In genomic region chr8:91818784-91819183, GRCm38 (mm10) we compare ENCODE assay signal across 16 mouse cellular contexts. TPM values are rescaled to one million over a fixed set of nuclear protein-coding genes. Genes with fewer than 3 reads are reported as not detected.
DNase-seq lines count a peak whose midpoint lies in the region; ATAC-seq lines count a peak whose summit lies in the region.
"Had no signal": no experiment of that assay in that cellular context is flagged by ENCODE, and none has a peak within 500 bp of the region (broad histone marks: within the 10 kb centered on the region; RNA-seq: fewer than 3 reads in every experiment).

No protein-coding gene starts in this region.

- H3K9ac ChIP-seq in heart, embryonic 12.5 days, result no peak overlapping the region
- H3K9ac ChIP-seq in heart, embryonic 11.5 days (ENCODE audit: low read depth, low read length), result no peak overlapping the region
- no peak overlapping the region for H3K9ac ChIP-seq in kidney, embryonic 15.5 days
- H3K9ac ChIP-seq: stomach, embryonic 15.5 days had no signal

- no peak overlapping the region for H3K4me3 ChIP-seq in heart, embryonic 12.5 days
- no peak overlapping the region for H3K4me3 ChIP-seq in heart, embryonic 11.5 days (ENCODE audit: low read depth, low read length)
- no peak overlapping the region for H3K4me3 ChIP-seq in kidney, embryonic 15.5 days (replicated peaks)
- H3K4me3 ChIP-seq: heart, adult 2 months; stomach, embryonic 15.5 days had no signal

- H3K4me2 ChIP-seq in heart, embryonic 12.5 days, result no peak overlapping the region
- no peak overlapping the region for H3K4me2 ChIP-seq in heart, embryonic 11.5 days
- H3K4me2 ChIP-seq in kidney, embryonic 15.5 days, result no peak overlapping the region
- H3K4me2 ChIP-seq: stomach, embryonic 15.5 days had no signal

- H3K27ac ChIP-seq in heart, embryonic 12.5 days (ENCODE audit: poor library complexity, severe bottlenecking), result no peak overlapping the region
- H3K27ac ChIP-seq in heart, embryonic 11.5 days (ENCODE audit: low read depth, low read length), result no peak overlapping the region
- H3K27ac ChIP-seq in kidney, embryonic 15.5 days, result peak overlapping the region; percentile 56
- H3K27ac ChIP-seq: heart, adult 2 months; stomach, embryonic 15.5 days had no signal

- peak; percentile 28 to 50 for DNase-seq in adrenal gland, adult 18-20 months (ENCODE audit: low spot score in 2 of 2)
- peak; percentile 82 for DNase-seq in embryo, embryonic 10 days (ENCODE audit: low spot score)
- DNase-seq in left cerebral cortex, adult 9 months (ENCODE audit: low spot score in 2 of 2), result no peak
- DNase-seq in right cerebral cortex, postnatal 10 days (ENCODE audit: low spot score in 2 of 2), result no peak
- DNase-seq: B cell, adult 2 months; cerebellum, postnatal 25 days; heart, adult 2 months; thymus, postnatal 4 days had no signal

- no peaks in the 10 kb centered on the region for H3K9me3 ChIP-seq in heart, embryonic 12.5 days (replicated peaks)
- H3K9me3 ChIP-seq in heart, embryonic 11.5 days (replicated peaks; ENCODE audit: control insufficient read depth, low read length), result no peaks in the 10 kb centered on the region
- H3K9me3 ChIP-seq in kidney, embryonic 15.5 days (replicated peaks), result no peaks in the 10 kb centered on the region
- H3K9me3 ChIP-seq: stomach, embryonic 15.5 days had no signal

- peaks cover 7% of the 10 kb centered on the region; the same call in 1 of the 2 replicates for H3K27me3 ChIP-seq in heart, embryonic 12.5 days (replicated peaks)
- peaks cover 10% of the 10 kb centered on the region; the same call in 1 of the 2 replicates for H3K27me3 ChIP-seq in heart, embryonic 11.5 days (ENCODE audit: control insufficient read depth, insufficient read depth, low read length)
- H3K27me3 ChIP-seq in kidney, embryonic 15.5 days, result peaks cover 44% of the 10 kb centered on the region

- no peaks in the 10 kb centered on the region for H3K36me3 ChIP-seq in heart, embryonic 12.5 days
- H3K36me3 ChIP-seq in heart, embryonic 11.5 days (ENCODE audit: control insufficient read depth, insufficient read depth, low read length), result no peaks in the 10 kb centered on the region
- no peaks in the 10 kb centered on the region for H3K36me3 ChIP-seq in kidney, embryonic 15.5 days
- H3K36me3 ChIP-seq: stomach, embryonic 15.5 days had no signal

- WGBS in heart, embryonic 12.5 days, result 23% methylated on average over 3 of the region's 3 CpGs
- 14% methylated on average over 3 of the region's 3 CpGs for WGBS in heart, embryonic 11.5 days (ENCODE audit: insufficient replicate concordance)
- 3% methylated on average over 3 of the region's 3 CpGs for WGBS in kidney, embryonic 15.5 days

- ATAC-seq in heart, embryonic 12.5 days (ENCODE audit: insufficient number of reproducible peaks, low FRiP score), result peak; percentile 39; the same call in 1 of the 2 replicates
- no peak for ATAC-seq in heart, embryonic 11.5 days (replicated peaks; ENCODE audit: insufficient number of reproducible peaks, low FRiP score, low TSS enrichment)
- ATAC-seq in kidney, embryonic 15.5 days (replicated peaks; ENCODE audit: low FRiP score), result no peak; the same call in 1 of the 2 replicates
- no peak for ATAC-seq in inflammation-experienced regulatory T-cells, adult 6 months
- ATAC-seq: intestine, embryonic 16.5 days had no signal

- peaks cover 36% of the 10 kb centered on the region for H3K4me1 ChIP-seq in heart, embryonic 12.5 days (replicated peaks)
- peaks cover 19% of the 10 kb centered on the region for H3K4me1 ChIP-seq in heart, embryonic 11.5 days (ENCODE audit: control insufficient read depth, insufficient read depth, low read length)
- H3K4me1 ChIP-seq in kidney, embryonic 15.5 days, result peaks cover 7% of the 10 kb centered on the region; the same call in 1 of the 2 replicates
- H3K4me1 ChIP-seq: stomach, embryonic 15.5 days had no signal

RNA-seq across cellular contexts. Expression of gene Irx3, which starts 16.9 kb away (rescaled TPM):
- 19.0 and 21.7 TPM in 2 replicates for polyA plus RNA-seq in heart, embryonic 12.5 days (2016; fragmentation: Nextera tagmentation; extraction: Ambion mirVana)
- 7.9 and 8.6 TPM in 2 replicates for polyA plus RNA-seq in heart, embryonic 11.5 days (2014; fragmentation: Nextera tagmentation; extraction: Ambion mirVana)
- 10 to 100 TPM in 1 of 2 experiments, 1 to 10 TPM in 1; 6.3 to 10.0 TPM for total RNA-seq in adrenal gland, adult 18-20 months (2021)
- polyA plus RNA-seq in kidney, embryonic 15.5 days (2015; fragmentation: Nextera tagmentation; extraction: Ambion mirVana), result 15.6 TPM in 2 replicates
- polyA plus RNA-seq in inflammation-experienced regulatory T-cells, adult 6 months (2017; shearing (Covaris generic)), result not detected
- total RNA-seq: hematopoietic stem cell, adult 5-6 weeks; megakaryocyte-erythroid progenitor cell, adult 5-6 weeks had no signal

Comparison
In these comparisons a context has a peak if more than half of its experiments do, and no peak if none do; other contexts are left out.
1. DNase-seq: peak in adrenal gland, adult 18-20 months (2 of 2) and embryo, embryonic 10 days (single experiment); none in left cerebral cortex, adult 9 months (0 of 2) and right cerebral cortex, postnatal 10 days (0 of 2).